Mouse (Mus musculus): ENCODE measurements around the gene Pla2g10.
"Not testable (repeated sequence)": the region's sequence is repeated elsewhere in the genome, so short reads cannot be mapped to it uniquely, and the experiment has no call there.

DNA sequence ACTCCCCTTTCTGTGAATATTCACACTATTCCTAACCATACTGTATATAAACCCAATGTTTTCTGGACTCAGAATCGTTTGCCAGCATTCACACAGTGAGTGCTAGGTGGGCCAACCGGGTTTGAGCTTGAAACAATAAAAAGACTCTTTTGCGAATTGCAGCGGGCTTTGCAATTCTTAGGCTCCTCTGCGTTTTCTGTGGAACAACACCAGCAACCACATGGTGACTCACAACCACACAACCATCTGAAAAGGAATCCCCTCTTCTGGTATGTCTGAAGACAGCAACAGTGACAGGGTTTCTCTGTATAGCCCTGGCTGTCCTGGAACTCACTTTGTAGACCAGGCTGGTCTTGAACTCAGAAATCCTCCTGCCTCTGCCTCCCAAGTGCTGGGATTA, 41.3 kb upstream of the Pla2g10 start:
- not testable (repeated sequence) for TF ChIP-seq EP300 (optimal IDR thresholded peaks at IDR 0.05); CTCF (IDR thresholded peaks at IDR 0.05; ENCODE audit: low read depth)

Measured in stomach, postnatal 0 days (tissue).